Mouse (Mus musculus) olfactory bulb, adult 2 months (tissue): ENCODE data around the gene R3hdml.

ENCODE experiments used
- CTCF ChIP-seq: fragments of 200-500 bp; IDR thresholded peaks from 2 replicates; pipeline ENCODE4 v1.5.1; 2012; ENCODE audit warnings: low read depth, mild to moderate bottlenecking, low read length, moderate library complexity; ENCODE audit not compliant: insufficient read depth
- POLR2A ChIP-seq: fragments of 200-500 bp; IDR thresholded peaks from 2 replicates; pipeline ENCODE4 v1.6.1; 2012; ENCODE audit warnings: mild to moderate bottlenecking, low read depth, low read length, moderate library complexity; ENCODE audit not compliant: insufficient read depth

- peak; percentile 92 for TF ChIP-seq CTCF
- no peak; the same call in 1 of the 2 replicates for TF ChIP-seq POLR2A
These were observed 19.7 kb upstream of the R3hdml start, which contains the start of gene Fitm2 for GRCm38 (mm10) chr2:163472466-163472851.
